Mouse (Mus musculus) brown adipose tissue, adult 24 weeks (tissue): Measurements from ENCODE around the gene Dkc1. TPM values are rescaled to one million over a fixed set of nuclear protein-coding genes. Genes with fewer than 3 reads are reported as not detected.

Experiments
- polyA plus RNA-seq: library from polyadenylated mRNA; stranded (reverse); fragments of >200 nt; gene quantifications from 2 replicates; pipeline ENCODE4 v1.2.4, GENCODE M21; 2012; ENCODE audit not compliant: missing spikeins, insufficient read depth, insufficient read length

The Dkc1 gene
- polyA plus RNA-seq, 1 experiment = 29.9 TPM

Other genes with a start within 250 kb of the Dkc1 start
- gene Gab3, start 10.4 kb upstream of the Dkc1 start, polyA plus RNA-seq = 0.71 and 1.3 TPM in 2 replicates
- gene Mpp1, start 35.2 kb downstream of the Dkc1 start, polyA plus RNA-seq = 53.7 and 57.8 TPM in 2 replicates
- not detected in 2 replicates for gene Smim9, start 67.9 kb downstream of the Dkc1 start, polyA plus RNA-seq